Mouse (Mus musculus) kidney, adult 2 months (tissue): ENCODE measurements around the gene Fibcd1. TPM values are rescaled to one million over a fixed set of nuclear protein-coding genes. Genes with fewer than 3 reads are reported as not detected.

ENCODE experiments used
- DNase-seq: peaks from one replicate; pipeline ENCODE4 v3.0.0; 2021
- H3K27ac ChIP-seq: fragments of 200-500 bp; 2 replicates; pipeline ENCODE4 v1.5.1; 2012; ENCODE audit warnings: low read depth, low read length, control low read depth, inconsistent platforms; ENCODE audit not compliant: insufficient read depth
- H3K27me3 ChIP-seq: fragments of 200-500 bp; replicated peaks from 2 replicates; pipeline ENCODE4 v1.6.1; 2012; ENCODE audit warnings: mild to moderate bottlenecking, moderate library complexity, low read length, inconsistent platforms; ENCODE audit not compliant: control insufficient read depth, insufficient read depth
- H3K36me3 ChIP-seq: fragments of 200-500 bp; 2 replicates; pipeline ENCODE4 v1.6.1; 2012; ENCODE audit warnings: mild to moderate bottlenecking, moderate library complexity, low read length, inconsistent platforms; ENCODE audit not compliant: control insufficient read depth, insufficient read depth
- H3K4me1 ChIP-seq: fragments of 200-500 bp; 2 replicates; pipeline ENCODE4 v1.6.1; 2011; ENCODE audit warnings: low read length; ENCODE audit not compliant: control insufficient read depth, insufficient read depth
- H3K4me3 ChIP-seq: fragments of 200-500 bp; 2 replicates; pipeline ENCODE4 v1.5.1; 2011; ENCODE audit warnings: mild to moderate bottlenecking, low read depth, low read length, control low read depth; ENCODE audit not compliant: insufficient read depth
- CTCF ChIP-seq: fragments of 200-500 bp; conservative IDR thresholded peaks from 2 replicates; pipeline ENCODE4 v1.5.1; 2011; ENCODE audit warnings: low read depth, mild to moderate bottlenecking, control low read depth, low read length, moderate library complexity, mixed read lengths; ENCODE audit not compliant: insufficient read depth, insufficient read length
- POLR2A ChIP-seq: fragments of 200-500 bp; IDR thresholded peaks from one replicate; pipeline ENCODE4 v1.6.1; 2011; ENCODE audit warnings: low read depth, low read length, control low read depth
- WGBS: fragments of 180-500 bp; shearing (Covaris S2); methylation state at CpG from one replicate; pipeline ENCODE4 v1.1.7; 2018; 5-methylcytosine and 5-hydroxymethylcytosine counted together
- polyA plus RNA-seq: library from polyadenylated mRNA; depleted of rRNA; stranded (reverse); fragments of >200 nt; gene quantifications from 2 replicates; pipeline ENCODE4 v1.2.3, GENCODE M21; 2012; rRNA removed

Gene Fibcd1
- 0.03 and 0.05 TPM in 2 replicates for polyA plus RNA-seq

DNA sequence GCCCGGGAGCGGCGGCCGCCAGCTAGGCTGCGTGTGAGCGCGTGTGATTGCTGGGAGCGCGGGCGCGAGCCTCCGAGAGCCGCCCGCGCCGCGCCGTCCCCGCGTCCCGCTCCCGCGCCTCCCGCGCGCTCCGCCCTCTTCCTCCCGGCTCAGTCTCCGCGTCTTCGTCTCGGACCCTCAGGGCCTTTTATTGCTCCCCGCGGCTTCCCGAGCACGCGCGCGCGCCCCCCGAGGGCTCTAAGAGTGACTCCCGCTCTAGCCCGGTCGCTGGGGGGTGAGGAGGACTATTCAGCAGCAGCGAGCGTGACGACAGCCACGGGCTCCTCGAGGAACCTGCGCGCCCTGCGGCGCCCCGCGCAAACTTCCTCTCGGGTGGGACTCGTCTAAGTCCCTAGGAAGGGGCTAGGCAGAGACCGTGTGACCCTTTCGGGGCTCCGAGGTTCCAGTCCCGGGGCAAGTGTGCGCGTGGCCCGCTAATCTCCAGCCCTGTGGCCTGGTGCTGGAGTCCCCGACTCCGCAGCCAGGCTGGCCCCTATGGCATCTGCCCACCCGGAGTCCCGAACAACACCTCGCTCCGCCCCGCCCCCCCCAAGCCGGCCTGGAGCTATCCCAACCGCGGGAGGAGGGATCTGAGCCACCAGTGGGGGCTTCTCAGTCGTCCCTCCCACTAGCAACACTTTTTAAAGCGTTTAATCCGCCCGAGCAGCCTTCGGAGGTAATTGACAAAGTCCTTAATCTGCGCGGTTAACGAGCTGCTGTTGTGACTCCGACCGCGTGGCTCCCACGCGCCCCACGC is at the start of gene Fibcd1:
TSS of gene Fibcd1 (minus strand) at position 110 of the 796 bp plus-strand sequence.
- H3K4me3 ChIP-seq = peak within 1 kb of the TSS; percentile 30
- H3K36me3 ChIP-seq = no peaks in the 10 kb centered on the region
- under 1% methylated on average over 87 of the region's 88 CpGs for WGBS
- TF ChIP-seq CTCF (no peak), POLR2A (no peak)
- H3K4me1 ChIP-seq = no peaks in the 10 kb centered on the region
- H3K27me3 ChIP-seq = peaks cover 13% of the 10 kb centered on the region
- DNase-seq = no peak
- no peak within 1 kb of the TSS for H3K27ac ChIP-seq

- Histone ChIP-seq H3K27me3 (no peaks in the 10 kb centered on the region), H3K4me3 (no peak overlapping the region), H3K4me1 (no peaks in the 10 kb centered on the region), H3K27ac (no peak overlapping the region), H3K36me3 (no peaks in the 10 kb centered on the region)
- DNase-seq = no peak
- 79% methylated on average over 13 of the region's 13 CpGs for WGBS
- TF ChIP-seq CTCF (no peak), POLR2A (no peak)
These were observed 48.5 kb upstream of the Fibcd1 start for GRCm38 (mm10) chr2:31894221-31894870.

GRCm38 (mm10) chr2:31893110-31893669 is 47.4 kb upstream of the Fibcd1 start:
- DNase-seq = no peak
- 66% methylated on average over 10 of the region's 10 CpGs for WGBS
- TF ChIP-seq CTCF (no peak), POLR2A (no peak)
- no peak overlapping the region for H3K27ac ChIP-seq
- no peaks in the 10 kb centered on the region for H3K36me3 ChIP-seq
- H3K27me3 ChIP-seq = no peaks in the 10 kb centered on the region
- H3K4me1 ChIP-seq = no peaks in the 10 kb centered on the region
- no peak overlapping the region for H3K4me3 ChIP-seq

- peak; percentile 70 for DNase-seq
- no peaks in the 10 kb centered on the region for H3K4me1 ChIP-seq
- no peak overlapping the region for H3K27ac ChIP-seq
- no peak for TF ChIP-seq POLR2A
- TF ChIP-seq CTCF = no peak
- 84% methylated on average over 2 of the region's 2 CpGs for WGBS
- no peak overlapping the region for H3K4me3 ChIP-seq
- H3K36me3 ChIP-seq = no peaks in the 10 kb centered on the region
- H3K27me3 ChIP-seq = no peaks in the 10 kb centered on the region
These were observed 45.4 kb upstream of the Fibcd1 start for GRCm38 (mm10) chr2:31891219-31891618.

- DNase-seq = no peak
- WGBS = 40% methylated on average over 1 of the region's 1 CpGs
- TF ChIP-seq CTCF (no peak), POLR2A (no peak)
These were observed 43.1 kb upstream of the Fibcd1 start for GRCm38 (mm10) chr2:31888871-31889270.

DNA sequence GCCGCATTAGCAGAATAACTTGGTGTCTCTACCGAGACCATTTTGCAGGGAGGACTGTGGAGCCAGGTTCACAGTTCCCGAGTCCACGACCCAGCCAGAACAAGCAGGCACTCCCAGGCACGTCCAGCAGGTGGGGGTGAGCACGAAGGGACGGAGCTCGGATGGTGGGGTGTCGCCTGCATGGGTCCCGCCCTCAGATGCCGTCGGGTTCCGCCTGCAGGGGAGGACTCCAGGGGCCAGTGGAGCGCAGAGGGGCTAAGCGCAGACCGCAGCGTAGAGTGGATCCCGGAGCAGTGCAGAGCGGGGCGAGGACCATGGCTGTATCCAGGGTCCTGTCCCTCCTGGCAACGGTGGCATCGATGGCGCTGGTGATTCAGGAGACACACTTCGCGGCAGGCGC is 41.2 kb upstream of the Fibcd1 start, which contains the start of gene Lamc3:
TSS of gene Lamc3 (plus strand) at position 262 of the 400 bp plus-strand sequence.
- Histone ChIP-seq H3K27ac (no peak within 1 kb of the TSS), H3K27me3 (no peaks in the 10 kb centered on the region), H3K4me1 (no peaks in the 10 kb centered on the region), H3K36me3 (no peaks in the 10 kb centered on the region), H3K4me3 (peak within 1 kb of the TSS; percentile 51)
- peak; percentile 73 for DNase-seq
- TF ChIP-seq POLR2A = no peak
- peak; percentile 67 for TF ChIP-seq CTCF
- WGBS = 4% methylated on average over 26 of the region's 26 CpGs

More at GRCm38 (mm10) chr2:31888871-31889270, 43.1 kb upstream of the Fibcd1 start:
- Histone ChIP-seq H3K4me1 (no peaks in the 10 kb centered on the region), H3K36me3 (no peaks in the 10 kb centered on the region), H3K4me3 (no peak overlapping the region; the same call in 1 of the 2 replicates), H3K27ac (no peak overlapping the region), H3K27me3 (no peaks in the 10 kb centered on the region)

GRCm38 (mm10) chr2:31884806-31885205 is 39.0 kb upstream of the Fibcd1 start:
- peak; percentile 76 for TF ChIP-seq CTCF
- TF ChIP-seq POLR2A = no peak
- DNase-seq = peak; percentile 59
- H3K27me3 ChIP-seq = no peaks in the 10 kb centered on the region
- no peaks in the 10 kb centered on the region for H3K36me3 ChIP-seq
- no peak overlapping the region for H3K27ac ChIP-seq
- H3K4me1 ChIP-seq = no peaks in the 10 kb centered on the region
- 36% methylated on average over 6 of the region's 6 CpGs for WGBS
- no peak overlapping the region for H3K4me3 ChIP-seq
